Mouse (Mus musculus) layer of hippocampus, adult 18-20 months (tissue): ENCODE results near the gene Sgf29. TPM values are rescaled to one million over a fixed set of nuclear protein-coding genes. Genes with fewer than 3 reads are reported as not detected.

Source experiments
- DNase-seq, 2 experiments: peaks; one replicate each; pipeline ENCODE4 v3.0.0; 2022; ENCODE audit warnings: low spot score in 2 of 2
- total RNA-seq, 2 experiments: library from RNA; stranded (reverse); gene quantifications; 2 replicates each; pipeline ENCODE4 v1.2.3; 2021

Sgf29 gene
- total RNA-seq, 2 experiments from 2014 or later: 26.1 to 33.5 TPM

GRCm38 (mm10) chr7:126636733-126637520, 12.2 kb upstream of the Sgf29 start:
- peak in 1 of 2 experiments; percentile 48 for DNase-seq

- DNase-seq: no peak
Measured at GRCm38 (mm10) chr7:126642545-126643243, 6.4 kb upstream of the Sgf29 start.

GRCm38 (mm10) chr7:126643244-126643617, 5.9 kb upstream of the Sgf29 start:
- DNase-seq: peak; percentile 9 to 49

DNA sequence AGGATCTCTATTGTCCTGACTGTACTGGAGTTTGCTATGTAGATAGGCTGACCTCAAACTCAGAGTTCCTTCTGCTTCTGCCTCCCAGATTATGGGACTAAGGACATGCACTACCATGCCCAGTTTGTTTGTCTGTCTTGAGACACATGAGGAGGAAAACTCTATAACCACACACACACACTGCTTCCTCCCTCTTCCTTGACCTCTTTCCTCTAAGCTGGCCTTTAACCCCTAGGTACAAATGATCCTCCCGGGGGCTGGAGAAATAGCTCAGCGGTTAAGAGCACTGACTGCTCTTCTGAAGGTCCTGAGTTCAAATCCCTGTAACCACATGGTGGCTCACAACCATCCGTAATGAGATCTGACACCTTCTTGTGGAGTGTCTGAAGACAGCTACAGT, 4.8 kb upstream of the Sgf29 start:
- no peak for DNase-seq

DNA sequence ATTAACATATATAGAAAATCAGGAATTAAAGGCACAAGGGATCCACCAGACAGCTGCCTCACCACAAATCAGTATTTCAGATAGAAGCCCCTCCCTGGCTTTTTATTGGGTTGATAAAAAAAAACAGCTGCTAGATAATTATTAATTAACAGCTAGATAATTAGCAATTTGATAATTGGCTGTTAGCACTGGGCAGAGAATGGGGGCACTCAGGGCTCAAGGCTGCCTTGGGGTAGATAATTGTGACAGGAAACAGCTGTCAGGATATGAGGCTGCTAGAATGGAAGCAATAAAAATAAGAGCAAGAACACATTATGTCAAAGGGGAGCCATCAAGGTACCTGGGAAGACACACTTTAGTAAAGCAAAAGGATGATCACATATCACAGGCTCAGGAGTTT, 4.2 kb upstream of the Sgf29 start:
- DNase-seq: no peak

GRCm38 (mm10) chr7:126645708-126646107, 3.4 kb upstream of the Sgf29 start:
- DNase-seq: no peak

GRCm38 (mm10) chr7:126648486-126648885, 623 bp upstream of the Sgf29 start:
- DNase-seq: no peak

DNA sequence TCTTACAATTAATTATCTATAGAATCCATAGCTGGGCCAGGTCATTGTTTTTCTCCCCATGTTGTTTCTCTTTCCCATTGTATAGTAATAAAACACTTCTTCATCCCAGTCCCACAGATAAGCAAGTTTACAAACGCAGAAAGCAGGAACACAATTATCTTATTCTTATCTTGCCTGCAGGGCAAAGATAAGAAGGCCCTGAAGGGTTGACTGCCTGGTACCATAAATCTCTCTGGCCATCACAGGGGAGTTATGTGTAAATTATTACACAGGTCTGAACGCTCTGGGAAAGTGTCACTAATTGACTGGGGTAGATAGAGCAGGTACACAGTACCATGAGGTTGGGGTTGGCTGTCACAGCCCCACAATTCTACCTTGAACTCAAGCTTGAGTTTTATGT, 1.7 kb downstream of the Sgf29 start:
- no peak for DNase-seq

DNA sequence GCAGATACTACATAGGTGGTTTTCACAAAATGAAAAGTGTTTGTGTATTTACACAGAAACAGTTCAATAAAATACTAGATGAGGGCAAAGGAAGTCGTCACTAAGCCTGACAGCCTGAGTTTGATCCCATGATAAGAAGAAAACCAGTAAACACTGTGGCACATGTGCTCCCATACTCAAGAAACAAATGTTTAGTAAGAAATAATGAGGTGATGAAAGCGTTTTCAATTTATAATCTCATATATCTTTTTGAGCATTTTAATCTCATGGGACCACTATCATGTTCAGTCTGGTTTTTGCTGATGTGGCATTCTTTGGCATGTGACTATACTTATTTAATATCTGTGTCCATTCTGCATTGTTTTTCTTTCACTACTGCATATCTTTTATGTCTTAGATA, 4.9 kb downstream of the Sgf29 start:
- no peak for DNase-seq

DNA sequence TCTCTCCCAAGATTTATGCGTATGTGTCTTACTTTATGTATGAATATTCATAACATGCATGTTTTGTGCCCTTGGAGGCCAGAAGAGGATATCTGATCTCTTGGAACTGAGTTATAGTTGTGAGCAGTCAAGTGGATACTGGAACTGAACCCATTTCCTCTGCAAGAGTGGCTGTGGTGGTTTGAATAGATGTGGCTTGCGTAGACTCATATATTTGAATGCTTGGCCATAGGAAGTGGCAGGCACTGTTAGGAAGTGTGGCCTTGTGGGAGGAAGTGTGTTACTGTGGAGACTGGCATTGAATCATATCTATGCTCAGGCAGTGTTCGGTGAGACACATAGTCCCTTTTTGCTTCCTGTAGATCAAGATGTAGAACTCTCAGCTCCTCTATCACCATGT, 6.6 kb downstream of the Sgf29 start:
- no peak for DNase-seq

DNA sequence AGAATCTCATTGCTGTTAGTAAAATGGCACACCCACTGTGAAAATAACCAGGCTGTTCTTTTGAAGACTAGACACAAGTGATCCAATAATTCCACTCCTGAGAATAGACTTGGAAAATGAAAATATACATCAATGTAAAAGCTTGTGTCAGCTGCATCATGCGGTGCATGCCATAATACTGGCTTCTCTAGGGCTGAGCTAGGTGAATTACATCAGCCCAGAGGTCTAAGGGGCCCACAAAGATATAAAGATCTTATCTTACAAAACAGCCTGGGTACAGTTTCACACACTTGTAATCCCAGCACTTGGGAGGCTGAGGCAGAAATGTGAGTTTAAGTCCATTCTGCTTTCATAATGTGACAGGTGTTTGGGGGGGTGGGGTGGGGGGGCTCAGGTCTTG, 8.4 kb downstream of the Sgf29 start:
- DNase-seq: no peak

- no peak for DNase-seq
Measured at GRCm38 (mm10) chr7:126659771-126660170, 10.7 kb downstream of the Sgf29 start.

DNA sequence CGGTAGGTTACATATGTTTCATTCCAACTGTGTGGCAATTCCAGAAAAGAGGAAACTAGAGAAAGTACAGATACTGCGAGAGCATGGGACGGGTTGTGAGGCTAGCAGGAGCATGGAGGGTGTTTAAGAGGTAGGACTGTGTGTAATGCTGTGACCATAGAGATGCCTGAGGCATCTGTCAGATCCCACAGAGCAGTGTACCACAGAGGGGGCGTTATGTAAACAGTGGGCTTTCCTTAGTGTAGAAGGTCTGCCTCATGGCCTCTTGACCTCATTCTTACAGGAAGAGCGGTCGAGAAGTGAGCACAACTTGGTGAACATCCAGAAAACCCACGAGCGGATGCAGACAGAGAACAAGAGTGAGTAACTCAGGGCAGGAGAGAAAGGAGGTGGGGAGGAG, 14.5 kb downstream of the Sgf29 start:
- no peak for DNase-seq

DNA sequence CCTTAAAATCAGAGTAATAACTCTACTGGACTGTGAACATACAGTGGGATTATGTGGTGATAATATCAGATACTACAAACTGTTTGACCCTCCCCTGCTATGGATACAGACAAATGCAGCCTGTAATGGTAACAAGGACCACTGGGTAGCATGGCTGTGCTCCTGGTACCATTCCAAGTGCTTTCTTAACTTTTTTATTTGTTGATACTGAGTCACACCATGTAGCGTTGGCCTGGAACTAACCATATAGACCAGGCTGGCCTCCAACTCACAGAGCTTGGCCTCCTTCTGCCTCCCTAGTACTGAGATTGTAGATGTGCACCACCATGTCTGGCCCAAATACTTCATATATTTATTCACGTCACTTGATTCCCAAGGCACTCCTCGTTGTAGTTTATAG, 16.2 kb downstream of the Sgf29 start:
- peak in 1 of 2 experiments; percentile 21 for DNase-seq

DNA sequence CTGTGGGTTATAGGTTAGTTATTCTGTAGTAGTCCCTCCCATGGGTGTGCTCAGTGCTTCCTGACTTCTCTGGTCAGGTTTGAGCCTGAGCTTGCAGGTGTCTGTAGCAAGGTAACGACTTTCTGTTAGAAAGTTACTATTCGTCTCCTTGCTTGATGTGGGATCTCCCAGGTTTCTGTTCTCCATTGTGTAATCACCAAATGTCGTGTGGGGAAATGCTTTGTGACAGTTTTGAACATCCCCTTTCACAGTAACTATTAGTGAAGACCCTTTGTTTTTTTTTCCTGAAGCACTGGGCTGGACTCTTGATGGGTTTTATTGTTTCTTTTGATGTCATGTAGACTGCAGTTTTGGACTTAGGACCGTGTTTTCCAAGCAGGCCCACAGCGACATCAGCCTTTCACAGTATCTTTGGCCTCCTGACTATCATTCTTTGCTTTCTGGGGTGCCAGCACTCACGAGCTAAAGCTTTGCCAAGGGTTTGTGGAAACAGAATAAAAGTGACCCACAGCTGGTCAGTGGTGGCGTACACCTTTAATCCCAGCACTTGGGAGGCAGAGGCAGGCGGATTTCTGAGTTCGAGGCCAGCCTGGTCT, 18.5 kb downstream of the Sgf29 start:
- DNase-seq: no peak

DNA sequence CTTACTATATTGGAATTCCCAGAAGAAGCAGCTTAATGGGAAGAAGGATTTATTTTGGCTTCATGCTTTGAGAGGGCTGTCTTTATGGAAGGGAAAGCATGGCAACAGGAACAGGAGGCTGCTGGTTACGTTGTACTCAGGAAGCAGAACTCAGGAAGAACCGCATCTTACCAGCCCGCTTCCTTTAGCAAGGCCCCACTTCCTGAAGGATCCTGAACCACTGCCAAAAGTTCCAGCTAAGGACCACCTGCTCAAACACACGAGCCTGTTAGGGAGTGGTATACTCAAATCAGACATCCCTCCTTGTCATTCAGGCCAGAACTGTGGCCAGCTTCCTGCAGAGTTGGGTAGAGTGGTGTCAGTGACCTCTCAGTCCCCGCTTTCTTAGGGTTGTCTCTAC, 19.3 kb downstream of the Sgf29 start:
- no peak for DNase-seq

DNA sequence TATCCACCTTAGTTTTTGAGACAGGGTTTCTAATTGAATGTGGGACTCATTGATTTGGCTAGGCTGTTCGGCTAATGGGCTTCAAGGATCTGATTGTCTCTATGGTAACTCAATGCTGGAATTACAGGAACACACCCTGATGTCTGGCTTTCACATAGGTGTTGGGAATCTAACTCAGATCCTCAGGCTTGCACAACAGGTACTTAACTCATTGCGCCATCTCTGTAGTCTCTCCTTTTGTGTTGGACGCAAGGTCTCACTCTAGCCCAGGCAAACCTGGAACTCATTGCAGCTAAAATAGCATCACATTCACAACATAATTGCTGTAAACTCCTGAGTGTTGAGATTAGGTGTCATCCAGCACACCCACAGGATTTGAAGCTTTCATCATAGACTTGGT, 21.0 kb downstream of the Sgf29 start:
- no peak for DNase-seq

GRCm38 (mm10) chr7:126672111-126672510, 23.0 kb downstream of the Sgf29 start:
- DNase-seq: no peak

DNA sequence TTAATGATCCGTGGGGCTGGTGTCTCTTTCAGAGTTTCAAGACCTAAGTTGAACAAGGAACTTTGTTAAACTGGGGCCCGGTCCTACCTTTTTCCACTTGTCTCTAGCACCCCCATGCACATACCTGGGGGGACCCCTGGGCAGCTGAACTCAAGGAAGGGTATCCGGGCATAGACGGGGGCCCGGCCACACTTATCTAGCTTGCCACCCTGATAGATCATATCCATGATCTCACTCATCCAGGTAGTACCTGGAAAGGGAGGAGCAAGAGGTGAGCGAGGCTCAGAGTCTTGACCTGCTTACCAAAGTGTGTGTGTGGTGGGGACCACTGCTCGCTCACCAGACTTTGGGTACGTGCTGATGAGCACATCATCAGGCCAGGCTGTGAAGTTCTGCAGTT, 26.0 kb downstream of the Sgf29 start:
- no peak for DNase-seq

GRCm38 (mm10) chr7:126676207-126676606, 27.1 kb downstream of the Sgf29 start, which contains the start of gene Sult1a1:
Gene Sult1a1 (minus strand): TSS chr7:126676432.
- peak in 1 of 2 experiments; percentile 51 for DNase-seq

- DNase-seq: no peak
Measured at GRCm38 (mm10) chr7:126676631-126677220, 27.6 kb downstream of the Sgf29 start.
